Mouse (Mus musculus) retina, adult 2 months (tissue): Measurements from ENCODE around the gene Slc30a6.
"Not testable (repeated sequence)": the region's sequence is repeated elsewhere in the genome, so short reads cannot be mapped to it uniquely, and the experiment has no call there.

ENCODE experiments used
- DNase-seq: peaks from one replicate; pipeline ENCODE4 v3.0.0-alpha.2; 2012; ENCODE audit warnings: low read depth, low spot score

The Slc30a6 gene

GRCm38 (mm10) chr17:74449776-74450175, 54.4 kb downstream of the Slc30a6 start:
- DNase-seq = no peak

DNA sequence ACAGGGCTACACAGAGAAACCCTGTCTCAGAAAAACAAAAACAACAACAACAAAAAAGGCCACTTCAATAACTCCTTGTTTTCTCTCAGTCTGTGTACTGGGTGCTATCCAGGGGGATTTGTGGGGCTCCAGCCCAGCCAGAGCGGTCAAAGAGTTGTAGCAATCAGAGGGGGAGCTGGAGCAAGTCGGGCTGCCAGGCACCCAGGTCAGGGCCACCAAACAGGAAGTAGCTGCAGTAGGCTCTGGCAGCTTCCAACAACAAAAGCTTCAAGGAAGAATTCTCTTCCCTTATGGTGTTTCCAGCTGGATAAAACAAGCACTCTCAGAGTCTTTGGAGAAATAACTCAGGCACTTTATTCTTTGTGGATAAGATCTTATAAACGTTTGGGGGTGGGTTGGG, 58.5 kb downstream of the Slc30a6 start:
- DNase-seq = no peak

DNA sequence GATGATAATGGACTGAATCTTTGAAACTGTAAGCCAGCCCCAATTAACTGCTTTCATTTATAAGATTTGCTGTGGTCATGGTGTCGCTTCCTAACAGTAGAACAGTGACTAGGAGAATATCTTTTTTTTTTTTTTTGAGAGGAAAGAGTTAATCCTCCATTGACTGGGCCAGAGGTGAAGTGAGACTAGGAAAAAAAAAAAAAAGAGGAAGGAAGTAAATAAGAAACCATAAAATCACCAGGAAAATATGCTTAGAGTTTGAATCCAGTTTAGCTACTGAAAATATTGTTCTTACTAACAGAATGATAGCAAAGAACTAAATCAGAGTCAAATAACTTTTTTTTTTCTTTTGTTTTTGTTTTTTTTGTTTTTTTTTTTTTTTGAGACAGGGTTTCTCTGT, 59.3 kb downstream of the Slc30a6 start:
- DNase-seq = no peak

DNA sequence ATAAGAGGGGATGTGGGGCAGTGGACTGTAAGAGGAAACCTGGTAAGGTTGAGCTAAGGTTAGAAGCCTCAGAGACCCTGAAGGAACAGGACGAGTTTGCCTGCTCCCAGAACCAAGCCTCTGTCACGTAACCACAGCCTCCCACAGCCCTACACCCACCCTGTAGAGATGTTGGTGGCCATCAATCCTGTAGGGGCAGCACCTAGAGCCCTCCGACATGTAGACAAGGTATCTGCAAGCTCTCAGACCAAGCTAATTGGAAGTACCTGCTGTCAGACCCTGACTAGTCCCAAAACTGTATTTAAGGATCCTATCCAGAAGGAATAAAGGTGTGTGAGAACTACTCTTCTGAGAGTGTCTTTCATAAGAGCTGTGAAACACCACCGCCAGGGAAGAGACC, 60.0 kb downstream of the Slc30a6 start:
- DNase-seq = no peak

DNA sequence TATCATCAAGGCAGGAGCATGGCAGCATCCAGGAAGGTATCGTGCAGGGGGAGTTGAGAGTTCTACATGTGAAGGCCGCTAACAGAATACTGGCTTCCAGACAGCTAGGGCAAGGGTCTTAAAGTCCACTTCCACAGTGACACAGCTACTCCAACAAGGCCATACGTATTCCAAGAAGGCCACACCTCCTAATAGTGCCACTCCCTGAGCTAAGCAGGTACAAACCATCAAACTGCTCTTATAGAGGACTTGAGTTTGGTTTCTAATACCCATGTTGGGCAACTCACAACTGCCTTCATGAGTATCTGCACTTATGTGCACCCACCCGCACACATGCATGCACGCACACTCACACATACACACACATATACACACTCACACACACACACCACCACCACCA, 61.4 kb downstream of the Slc30a6 start:
- DNase-seq = no peak

DNA sequence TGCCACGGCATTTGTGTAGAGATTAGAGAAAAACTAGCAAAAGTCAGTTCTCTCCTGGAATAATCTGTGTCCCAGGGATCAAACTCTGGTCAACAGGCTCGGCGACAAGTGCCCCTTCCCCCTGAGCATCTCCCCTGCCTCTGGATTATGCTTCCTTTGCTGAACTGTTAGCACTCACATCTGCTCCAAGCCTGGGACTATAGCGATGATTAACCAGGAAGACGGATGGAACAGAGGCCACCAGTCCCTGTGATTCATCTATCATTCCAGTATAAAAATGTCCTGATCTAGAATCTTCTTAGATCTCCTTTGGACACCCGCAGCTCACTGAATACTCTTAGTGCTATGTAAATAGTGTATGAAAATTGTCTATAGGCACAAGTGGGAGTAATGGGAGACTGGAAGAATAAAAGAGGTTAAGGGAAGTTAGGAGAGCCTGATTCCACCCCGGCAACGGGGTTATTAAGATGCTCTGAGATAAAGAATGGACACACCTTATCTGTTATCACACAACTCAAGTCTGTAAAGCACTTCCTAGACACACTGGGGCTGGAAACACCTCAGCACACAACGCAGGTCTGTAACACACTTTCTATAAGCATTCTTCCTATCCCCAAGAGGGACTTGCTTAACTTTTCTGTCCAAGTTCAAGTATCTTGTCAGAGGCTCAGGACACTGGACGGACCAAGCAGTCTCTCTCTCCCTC, 62.7 kb downstream of the Slc30a6 start:
- DNase-seq = no peak

DNA sequence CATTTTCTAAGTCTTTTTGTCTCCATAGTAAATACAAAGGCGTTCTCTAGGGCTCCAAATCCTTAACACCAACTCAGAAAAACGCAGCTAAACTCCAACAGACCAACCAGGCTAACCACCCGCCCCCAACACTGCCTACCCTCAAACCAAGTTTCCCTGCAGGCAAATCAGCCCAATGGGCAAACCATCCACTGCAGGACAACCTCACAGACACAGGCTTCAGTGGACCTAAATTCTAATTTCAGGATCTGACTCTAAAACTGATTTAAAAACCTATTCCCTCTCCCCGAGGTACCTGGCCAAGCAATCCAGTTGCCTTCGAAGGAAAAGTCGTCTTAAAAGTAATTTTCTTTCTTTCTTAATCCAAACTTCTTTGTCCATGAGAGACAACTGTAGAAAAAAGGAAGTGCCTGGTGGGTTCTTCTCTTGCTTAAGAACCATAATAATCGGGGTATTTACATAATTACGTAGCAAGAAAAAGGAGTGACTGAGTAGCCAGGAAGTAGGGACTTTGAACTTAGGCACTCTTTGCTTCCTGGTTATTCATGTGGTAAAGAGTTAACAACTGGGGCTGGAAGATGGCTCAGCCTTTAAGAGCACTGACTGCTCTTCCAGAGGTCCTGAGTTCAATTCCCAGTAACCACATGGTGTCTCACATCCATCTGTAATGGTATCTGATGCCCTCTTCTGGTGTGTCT, 63.5 kb downstream of the Slc30a6 start, which contains the start of gene Nlrc4:
TSS of gene Nlrc4 (minus strand) at position 432 of the 698 bp plus-strand sequence.
- DNase-seq = no peak

DNA sequence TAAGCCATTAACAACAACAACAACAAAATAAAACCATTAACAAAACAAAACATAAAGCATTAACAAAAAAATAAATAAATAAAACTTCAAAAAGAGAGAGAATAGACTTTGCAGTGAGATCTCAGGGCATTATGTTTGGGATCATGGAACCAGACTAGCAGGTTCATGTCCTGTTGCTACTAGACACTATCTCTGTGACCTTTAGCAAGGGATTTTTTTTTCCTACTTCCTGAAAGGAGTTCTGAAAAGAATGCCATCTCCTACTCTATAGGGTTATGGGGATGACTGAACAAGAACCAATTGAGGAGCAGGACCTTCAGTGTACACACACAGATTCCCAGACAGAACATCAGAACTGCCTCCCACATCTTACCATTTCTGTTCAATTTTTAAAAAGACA, 68.1 kb downstream of the Slc30a6 start:
- no peak for DNase-seq

DNA sequence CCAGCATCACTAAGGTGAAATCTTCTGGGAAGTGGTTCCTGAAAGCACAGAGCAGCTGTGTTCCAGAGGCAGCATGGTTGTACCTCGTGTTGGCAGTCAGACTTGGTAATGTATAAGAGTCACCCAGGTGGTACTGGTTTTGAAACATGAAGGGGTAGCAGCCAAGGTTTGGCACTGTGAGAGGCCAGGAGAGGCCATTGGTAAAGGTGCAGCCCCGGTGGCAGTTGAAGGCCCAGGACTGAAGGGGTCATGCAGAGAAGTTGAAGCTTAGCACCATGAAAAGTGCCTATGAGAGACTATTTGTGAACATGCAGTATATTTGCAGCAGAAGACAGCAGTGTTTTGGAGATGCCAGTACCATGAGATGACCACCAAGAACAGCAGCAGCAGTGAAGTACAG, 72.6 kb downstream of the Slc30a6 start:
- not testable (repeated sequence) for DNase-seq

GRCm38 (mm10) chr17:74470133-74470532, 74.7 kb downstream of the Slc30a6 start:
- DNase-seq = not testable (repeated sequence)
